Mouse (Mus musculus): ENCODE results near the gene 1700020D05Rik. TPM values are rescaled to one million over a fixed set of nuclear protein-coding genes. Genes with fewer than 3 reads are reported as not detected.

1700020D05Rik gene
- polyA plus RNA-seq, 1 experiment, result not detected

DNA sequence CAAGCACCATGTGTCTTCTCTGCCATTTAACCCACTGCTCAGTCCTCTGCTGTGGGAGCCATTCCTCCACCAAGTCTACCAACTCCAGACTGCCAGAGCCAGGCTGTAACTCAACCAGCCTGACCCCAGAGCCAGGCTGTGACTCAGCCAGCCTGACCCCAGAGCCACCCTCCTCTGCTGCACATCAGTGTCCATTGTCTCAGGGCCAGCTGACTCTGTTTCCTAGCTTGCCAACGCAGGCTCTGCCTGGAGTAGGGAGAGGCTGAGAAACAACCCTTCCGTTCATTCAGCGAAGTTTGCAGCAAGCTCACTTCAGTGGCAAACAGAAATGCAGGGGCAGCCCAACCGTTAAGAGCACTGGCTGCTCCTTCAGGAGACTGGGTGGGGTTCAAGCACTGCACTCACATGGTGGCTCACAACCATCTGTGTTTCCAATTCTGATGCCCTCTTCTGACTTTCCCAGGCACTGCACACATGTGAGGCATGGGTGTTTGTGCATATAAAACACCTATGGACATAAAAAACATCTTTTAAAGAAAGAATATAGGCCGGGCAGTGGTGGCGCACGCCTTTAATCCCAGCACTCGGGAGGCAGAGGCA, 13.4 kb upstream of the 1700020D05Rik start:
- no peak for TF ChIP-seq FLI1 (IDR thresholded peaks at IDR 0.05; ENCODE audit: low read length)
- TF ChIP-seq GATA1 (IDR thresholded peaks at IDR 0.05; ENCODE audit: borderline replicate concordance, low read length), result no peak
- H3K9me3 ChIP-seq, result no peaks in the 10 kb centered on the region
- peaks cover 5% of the 10 kb centered on the region for H3K36me3 ChIP-seq (replicated peaks; ENCODE audit: low read length)
- H3K4me1 ChIP-seq, result peaks cover 37% of the 10 kb centered on the region
- no peak overlapping the region for H3K4me3 ChIP-seq (replicated peaks)
- peaks cover 5% of the 10 kb centered on the region for H3K27me3 ChIP-seq (replicated peaks)

DNA sequence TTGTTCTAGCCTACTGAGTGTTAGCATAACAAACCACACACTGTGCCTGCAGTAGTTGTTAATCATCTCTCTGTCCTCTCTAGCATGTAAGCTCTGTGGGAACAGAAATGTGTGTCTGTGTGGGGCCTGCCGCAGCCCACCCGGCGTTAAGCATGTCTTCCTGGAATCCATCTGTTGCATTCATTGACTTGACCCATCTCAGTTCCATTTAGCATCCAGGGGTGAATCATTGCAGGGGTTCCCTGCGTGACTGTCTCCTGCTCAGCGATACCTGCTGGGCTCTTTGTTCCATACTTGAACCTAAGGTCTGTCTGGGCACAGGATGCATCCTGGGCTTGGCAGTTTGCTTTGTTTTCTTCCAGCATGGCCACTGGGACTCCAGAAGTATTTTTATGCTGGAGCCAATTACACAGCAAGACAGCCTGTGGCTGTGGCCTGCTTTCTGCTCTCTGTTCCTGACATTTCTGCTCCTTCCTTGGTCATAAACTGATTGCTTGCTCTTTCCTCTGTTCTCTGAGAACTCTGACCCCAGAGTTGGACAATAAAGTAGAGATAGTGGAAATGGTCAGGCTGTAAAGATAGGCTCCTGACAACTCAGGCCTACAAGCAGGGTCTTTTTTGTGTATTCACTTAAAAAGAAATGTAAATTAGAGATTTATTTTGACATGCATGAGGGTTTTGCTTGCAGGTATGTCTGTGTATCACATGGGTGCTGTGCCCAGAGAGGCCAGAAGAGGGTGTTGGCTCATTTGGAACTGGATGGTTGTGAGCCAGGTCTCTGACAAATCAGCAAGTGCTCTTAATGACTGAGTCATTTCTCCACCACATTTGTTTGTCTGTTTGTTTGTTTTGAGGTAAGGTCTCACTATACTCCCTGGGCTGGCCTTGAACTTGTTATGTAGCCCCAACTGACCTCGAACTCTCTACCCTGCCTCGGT, 12.5 kb upstream of the 1700020D05Rik start:
- H3K36me3 ChIP-seq (replicated peaks; ENCODE audit: low read length), result peaks cover 5% of the 10 kb centered on the region
- no peak for TF ChIP-seq FLI1 (IDR thresholded peaks at IDR 0.05; ENCODE audit: low read length)
- no peak for TF ChIP-seq GATA1 (IDR thresholded peaks at IDR 0.05; ENCODE audit: borderline replicate concordance, low read length)
- peaks cover under 1% of the 10 kb centered on the region for H3K27me3 ChIP-seq (replicated peaks)

DNA sequence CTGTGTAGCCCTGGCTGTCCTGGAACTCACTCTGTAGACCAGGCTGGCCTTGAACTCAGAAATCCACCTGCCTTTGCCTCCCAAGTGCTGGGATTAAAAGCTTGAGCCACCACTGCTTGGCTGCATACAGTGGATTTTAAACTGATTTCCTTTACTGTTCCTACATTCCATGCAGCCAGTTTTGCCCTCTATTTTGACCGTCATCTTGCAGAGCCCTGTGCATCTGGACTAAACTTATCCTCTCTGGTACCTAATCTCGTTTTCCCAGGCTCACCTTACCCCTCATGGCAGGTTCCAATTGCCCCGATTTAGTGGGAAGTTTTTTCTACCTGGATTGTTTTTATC, 9.4 kb upstream of the 1700020D05Rik start:
- H3K36me3 ChIP-seq (replicated peaks; ENCODE audit: low read length), result peaks cover 4% of the 10 kb centered on the region
- no peaks in the 10 kb centered on the region for H3K27me3 ChIP-seq (replicated peaks)
- H3K9me3 ChIP-seq, result no peaks in the 10 kb centered on the region
- peaks cover 59% of the 10 kb centered on the region for H3K4me1 ChIP-seq
- peak overlapping the region; percentile 74 for H3K4me3 ChIP-seq (replicated peaks)
- TF ChIP-seq GATA1 (IDR thresholded peaks at IDR 0.05; ENCODE audit: borderline replicate concordance, low read length), result no peak
- TF ChIP-seq FLI1 (IDR thresholded peaks at IDR 0.05; ENCODE audit: low read length), result no peak

More for the DNA sequence above, 12.5 kb upstream of the 1700020D05Rik start:
- Histone ChIP-seq H3K9me3 (no peaks in the 10 kb centered on the region), H3K4me3 (replicated peaks) (no peak overlapping the region), H3K4me1 (peaks cover 46% of the 10 kb centered on the region)

DNA sequence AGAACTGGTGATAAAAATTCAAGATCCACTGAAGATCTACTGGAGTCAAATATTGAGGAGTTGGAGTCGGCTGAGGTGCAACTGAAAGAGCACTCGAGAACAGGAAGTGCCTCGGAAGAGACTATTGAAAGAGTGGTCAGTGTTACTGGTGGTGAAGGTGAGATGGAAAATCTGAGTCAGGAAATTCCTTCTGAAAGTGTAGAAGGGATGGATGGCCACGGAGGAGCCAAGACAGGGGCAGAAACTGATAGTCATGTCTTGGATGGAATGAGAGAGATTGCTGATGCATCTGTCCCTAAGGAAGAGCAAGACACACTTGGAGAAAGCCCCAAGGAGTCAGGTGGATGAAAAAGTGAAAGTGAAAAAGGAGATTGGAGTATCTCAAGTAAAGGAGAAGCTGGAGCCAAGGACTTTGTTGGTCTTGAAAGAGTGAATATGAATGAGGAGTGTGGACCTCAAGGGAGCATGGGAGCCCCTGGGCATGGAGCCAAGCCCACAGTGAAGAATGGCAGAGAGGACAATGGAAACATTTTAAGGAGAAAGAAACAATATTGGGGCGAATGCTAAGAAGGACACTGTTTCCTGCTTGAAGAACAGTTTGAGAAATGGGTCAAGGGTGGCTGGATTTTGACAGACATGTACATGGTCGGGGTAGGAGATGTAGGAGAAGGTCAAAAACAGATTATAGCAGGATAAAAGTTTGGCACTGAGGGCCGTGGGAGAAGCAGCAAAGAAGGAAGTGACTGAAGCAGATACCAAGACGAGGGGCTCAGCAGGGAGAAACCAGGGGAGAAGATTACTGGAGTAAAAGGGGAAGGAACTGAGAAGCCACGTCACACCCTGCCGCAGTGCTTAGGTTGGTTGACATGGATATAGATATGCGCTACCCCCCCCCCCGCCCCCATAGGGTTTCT, 8.8 kb upstream of the 1700020D05Rik start:
- Histone ChIP-seq H3K36me3 (replicated peaks; ENCODE audit: low read length) (no peaks in the 10 kb centered on the region), H3K9me3 (no peaks in the 10 kb centered on the region), H3K27me3 (replicated peaks) (no peaks in the 10 kb centered on the region), H3K4me1 (peaks cover 59% of the 10 kb centered on the region), H3K4me3 (replicated peaks) (peak overlapping the region; percentile 94)
- TF ChIP-seq GATA1 (IDR thresholded peaks at IDR 0.05; ENCODE audit: borderline replicate concordance, low read length), result no peak
- TF ChIP-seq FLI1 (IDR thresholded peaks at IDR 0.05; ENCODE audit: low read length), result no peak

DNA sequence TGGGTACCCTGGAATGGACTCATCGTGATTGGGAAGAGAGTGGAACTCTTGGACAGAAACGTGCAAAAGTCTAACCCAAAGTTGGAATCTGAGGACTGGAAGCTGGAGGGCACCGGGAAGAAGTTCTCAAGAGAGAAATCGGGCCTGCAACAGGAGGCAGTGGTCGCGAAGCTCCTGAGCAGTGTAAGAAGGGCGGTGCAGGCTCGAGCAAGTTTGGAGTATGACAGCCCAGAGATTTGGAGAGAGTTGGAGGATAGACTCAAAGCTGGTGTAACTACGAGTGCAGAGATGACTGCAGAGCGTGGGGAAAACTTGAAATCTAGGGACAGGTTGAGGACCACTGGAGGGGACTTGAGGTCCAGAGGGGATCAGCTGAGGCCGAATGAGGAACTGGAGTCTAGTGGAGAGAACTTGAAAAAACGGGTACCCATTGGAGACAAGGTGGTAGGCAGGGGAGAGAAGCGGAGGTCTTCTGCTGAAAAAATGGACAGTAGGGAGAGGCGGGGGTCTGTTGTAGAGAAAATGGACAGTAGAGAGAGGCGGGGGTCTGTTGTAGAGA, 7.6 kb upstream of the 1700020D05Rik start:
- no peak for TF ChIP-seq GATA1 (IDR thresholded peaks at IDR 0.05; ENCODE audit: borderline replicate concordance, low read length)
- no peak for TF ChIP-seq FLI1 (IDR thresholded peaks at IDR 0.05; ENCODE audit: low read length)
- Histone ChIP-seq H3K27me3 (replicated peaks) (no peaks in the 10 kb centered on the region), H3K9me3 (no peaks in the 10 kb centered on the region), H3K4me1 (peaks cover 53% of the 10 kb centered on the region), H3K4me3 (replicated peaks) (peak overlapping the region; percentile 94), H3K36me3 (replicated peaks; ENCODE audit: low read length) (no peaks in the 10 kb centered on the region)

DNA sequence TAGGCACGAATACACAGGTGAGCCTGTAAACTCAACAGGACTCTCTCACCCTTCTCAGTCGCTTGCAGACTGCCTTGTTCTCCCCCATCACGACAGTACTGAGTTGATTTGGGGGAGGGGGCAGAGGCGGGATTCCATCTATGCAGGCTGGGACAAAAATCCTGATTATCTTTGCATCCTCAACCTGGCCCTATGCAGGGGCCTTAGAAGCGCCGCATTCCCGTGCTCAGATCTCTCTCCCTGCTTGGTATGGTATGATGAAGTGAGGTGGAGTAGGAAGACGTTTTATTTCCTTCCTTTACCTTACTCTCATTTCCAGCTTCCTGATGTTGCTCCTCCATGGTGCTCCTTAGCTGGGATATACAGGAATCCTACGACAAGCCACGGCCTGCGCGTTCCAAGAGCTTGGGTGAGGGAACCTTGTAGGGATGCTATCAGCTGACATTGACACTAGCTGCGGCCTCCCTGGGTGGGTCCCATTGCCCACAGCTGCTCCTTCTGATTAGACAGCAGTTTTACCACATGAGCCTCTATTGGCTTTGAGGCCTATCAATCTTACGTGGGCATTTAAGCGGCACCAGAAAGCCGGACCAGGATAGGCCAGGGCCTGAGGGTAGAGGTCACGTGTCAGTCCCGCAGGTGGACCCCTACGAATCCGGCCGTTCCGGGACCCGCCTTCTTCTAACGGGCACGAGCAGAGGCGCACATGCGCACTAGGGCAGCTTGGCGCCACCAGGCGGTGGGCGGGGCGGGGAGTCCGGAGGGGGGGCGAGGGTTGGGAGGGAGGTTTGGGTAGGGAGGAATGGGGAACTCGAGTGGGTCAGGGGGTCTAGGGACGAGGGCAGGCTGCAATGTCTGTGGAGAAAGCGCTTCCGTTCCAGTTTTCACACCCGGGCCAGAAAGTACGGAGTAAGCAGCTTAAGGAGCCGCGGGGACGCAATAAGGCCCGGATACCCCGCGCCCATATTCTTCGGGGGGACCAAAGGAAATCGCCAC, 6.7 kb upstream of the 1700020D05Rik start, which contains the start of gene Snx32:
Gene Snx32 (minus strand): TSS at position 508 of the 996 bp plus-strand sequence.
- no peaks in the 10 kb centered on the region for H3K36me3 ChIP-seq (replicated peaks; ENCODE audit: low read length)
- no peaks in the 10 kb centered on the region for H3K9me3 ChIP-seq
- H3K27me3 ChIP-seq (replicated peaks), result no peaks in the 10 kb centered on the region
- no peak for TF ChIP-seq FLI1 (IDR thresholded peaks at IDR 0.05; ENCODE audit: low read length)
- TF ChIP-seq GATA1 (IDR thresholded peaks at IDR 0.05; ENCODE audit: borderline replicate concordance, low read length), result no peak
- H3K4me3 ChIP-seq (replicated peaks), result peak within 1 kb of the TSS; percentile 94
- H3K4me1 ChIP-seq, result peaks cover 45% of the 10 kb centered on the region

DNA sequence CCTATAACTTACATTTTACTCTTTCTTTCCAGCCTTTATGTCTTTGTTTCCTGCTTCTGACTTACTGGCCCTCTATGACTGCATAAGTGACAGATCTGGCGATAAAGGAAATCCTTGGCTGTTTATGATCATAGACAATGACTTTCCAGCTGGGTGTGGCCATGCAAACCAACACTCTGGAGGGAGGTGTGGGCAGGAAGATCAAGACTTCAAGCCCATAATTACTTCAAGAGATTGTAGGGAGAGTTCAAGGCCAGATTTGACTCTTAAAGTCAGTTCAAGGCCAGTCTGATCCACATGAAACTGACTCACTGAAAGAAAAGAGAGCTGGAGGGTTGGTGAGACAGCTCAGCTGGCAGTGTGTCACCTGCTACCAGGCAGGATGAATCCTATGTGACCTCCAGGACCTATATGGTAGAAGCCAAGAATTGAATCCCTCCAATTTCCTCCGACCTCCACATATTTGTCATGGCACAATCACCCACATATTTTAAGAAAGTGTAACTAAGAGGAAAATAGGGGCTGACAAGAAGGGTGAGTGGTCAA, 3.2 kb downstream of the 1700020D05Rik start:
- Histone ChIP-seq H3K36me3 (replicated peaks; ENCODE audit: low read length) (peaks cover 77% of the 10 kb centered on the region), H3K27me3 (replicated peaks) (no peaks in the 10 kb centered on the region), H3K4me1 (peaks cover 25% of the 10 kb centered on the region), H3K9me3 (no peaks in the 10 kb centered on the region), H3K4me3 (replicated peaks) (no peak overlapping the region)
- TF ChIP-seq GATA1 (IDR thresholded peaks at IDR 0.05; ENCODE audit: borderline replicate concordance, low read length) (no peak), FLI1 (IDR thresholded peaks at IDR 0.05; ENCODE audit: low read length) (no peak)

DNA sequence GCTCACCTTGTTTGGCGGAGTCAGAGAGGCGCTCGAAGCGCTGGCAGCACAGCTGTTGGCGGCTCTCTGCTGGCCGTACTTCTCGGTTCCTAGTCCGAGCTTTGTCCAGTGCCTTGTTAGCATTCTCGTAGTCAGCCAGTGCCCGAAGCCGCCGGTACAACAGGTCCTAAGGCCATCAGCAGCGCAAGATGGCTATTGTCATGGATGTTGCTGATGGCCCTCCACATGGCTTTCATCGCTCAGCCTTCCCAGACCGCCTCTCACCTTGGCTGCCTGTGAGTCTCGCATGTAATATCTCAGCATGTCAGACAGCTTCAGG, 7.6 kb downstream of the 1700020D05Rik start:
- H3K36me3 ChIP-seq (replicated peaks; ENCODE audit: low read length), result peaks cover 83% of the 10 kb centered on the region
- peaks cover 52% of the 10 kb centered on the region for H3K4me1 ChIP-seq
- H3K9me3 ChIP-seq, result no peaks in the 10 kb centered on the region
- TF ChIP-seq FLI1 (IDR thresholded peaks at IDR 0.05; ENCODE audit: low read length) (no peak), GATA1 (IDR thresholded peaks at IDR 0.05; ENCODE audit: borderline replicate concordance, low read length) (no peak)
- H3K27me3 ChIP-seq (replicated peaks), result no peaks in the 10 kb centered on the region
- no peak overlapping the region for H3K4me3 ChIP-seq (replicated peaks)
